Mouse (Mus musculus) small intestine, adult 10 weeks (tissue): ENCODE results near the gene Olfr568. TPM values are rescaled to one million over a fixed set of nuclear protein-coding genes. Genes with fewer than 3 reads are reported as not detected.

Source experiments
- polyA plus RNA-seq: library from polyadenylated mRNA; stranded (reverse); fragments of 350-450 nt; fragmentation: Illumina TruSeq; extraction: RNeasy Lipid Tissue Mini Kit (QIAGEN cat#74804); gene quantifications from one replicate; pipeline ENCODE4 v1.2.3, GENCODE M21; 2014; ENCODE audit warnings: low replicate concordance

Olfr568 gene
- not detected for polyA plus RNA-seq

GRCm38 (mm10) chr7:102876822-102877221 is at the start of gene Olfr568:
Gene Olfr568, plus strand, starts transcription at chr7:102877122.

GRCm38 (mm10) chr7:102858665-102859064 is 18.3 kb upstream of the Olfr568 start, which contains the start of gene Olfr566:
Gene Olfr566, minus strand, starts transcription at chr7:102858765.

GRCm38 (mm10) chr7:102890782-102891181 is 13.9 kb downstream of the Olfr568 start, which contains the start of gene Olfr569:
Gene Olfr569, minus strand, starts transcription at chr7:102890882.

GRCm38 (mm10) chr7:102917032-102917875 is 40.3 kb downstream of the Olfr568 start, which contains the start of gene Olfr571:
Gene Olfr571, minus strand, starts transcription at chr7:102917536.

GRCm38 (mm10) chr7:102924109-102924508 is 47.2 kb downstream of the Olfr568 start, which contains the start of gene Olfr572:
Gene Olfr572, plus strand, starts transcription at chr7:102924409.

Other genes starting within 250 kb of the Olfr568 start
- gene Olfr554, start 238.7 kb upstream of the Olfr568 start, polyA plus RNA-seq, result not detected
- not detected for gene Olfr555, start 218.3 kb upstream of the Olfr568 start, polyA plus RNA-seq
- gene Olfr556, start 212.2 kb upstream of the Olfr568 start, polyA plus RNA-seq, result not detected
- gene Trim68, start 189.8 kb upstream of the Olfr568 start, polyA plus RNA-seq, result 3.0 TPM
- not detected for gene Olfr557, start 181.2 kb upstream of the Olfr568 start, polyA plus RNA-seq
- 2.3 TPM for gene Olfr558, start 174.9 kb upstream of the Olfr568 start, polyA plus RNA-seq
- not detected for gene Olfr33, start 158.1 kb upstream of the Olfr568 start, polyA plus RNA-seq
- gene Olfr559, start 149.6 kb upstream of the Olfr568 start, polyA plus RNA-seq, result not detected
- gene Olfr560, start 117.8 kb upstream of the Olfr568 start, polyA plus RNA-seq, result 0.30 TPM
- gene Olfr78, start 117.7 kb upstream of the Olfr568 start, polyA plus RNA-seq, result 1.3 TPM
- gene Olfr561, start 105.9 kb upstream of the Olfr568 start, polyA plus RNA-seq, result 0.26 TPM
- not detected for gene Olfr564, start 73.6 kb upstream of the Olfr568 start, polyA plus RNA-seq
- not detected for gene Olfr566, start 18.4 kb upstream of the Olfr568 start, polyA plus RNA-seq
- gene Olfr569, start 13.8 kb downstream of the Olfr568 start, polyA plus RNA-seq, result not detected
- not detected for gene Olfr570, start 17.5 kb downstream of the Olfr568 start, polyA plus RNA-seq
- not detected for gene Olfr571, start 40.4 kb downstream of the Olfr568 start, polyA plus RNA-seq
- gene Olfr572, start 47.3 kb downstream of the Olfr568 start, polyA plus RNA-seq, result not detected
- not detected for gene Olfr573-ps1, start 65.5 kb downstream of the Olfr568 start, polyA plus RNA-seq
- not detected for gene Olfr574, start 71.3 kb downstream of the Olfr568 start, polyA plus RNA-seq
- not detected for gene Olfr575, start 81.7 kb downstream of the Olfr568 start, polyA plus RNA-seq
- gene Olfr576, start 85.5 kb downstream of the Olfr568 start, polyA plus RNA-seq, result not detected
- not detected for gene Olfr577, start 98.8 kb downstream of the Olfr568 start, polyA plus RNA-seq
- not detected for gene Olfr578, start 112.2 kb downstream of the Olfr568 start, polyA plus RNA-seq
- not detected for gene Olfr582, start 160.9 kb downstream of the Olfr568 start, polyA plus RNA-seq
- gene Olfr583, start 174.2 kb downstream of the Olfr568 start, polyA plus RNA-seq, result not detected
- not detected for gene Olfr584, start 204.8 kb downstream of the Olfr568 start, polyA plus RNA-seq
- gene Olfr585, start 220.6 kb downstream of the Olfr568 start, polyA plus RNA-seq, result not detected
- not detected for gene Olfr586, start 248.5 kb downstream of the Olfr568 start, polyA plus RNA-seq